8 mouse cellular contexts compared by ENCODE assay signal in the genomic region with DNA sequence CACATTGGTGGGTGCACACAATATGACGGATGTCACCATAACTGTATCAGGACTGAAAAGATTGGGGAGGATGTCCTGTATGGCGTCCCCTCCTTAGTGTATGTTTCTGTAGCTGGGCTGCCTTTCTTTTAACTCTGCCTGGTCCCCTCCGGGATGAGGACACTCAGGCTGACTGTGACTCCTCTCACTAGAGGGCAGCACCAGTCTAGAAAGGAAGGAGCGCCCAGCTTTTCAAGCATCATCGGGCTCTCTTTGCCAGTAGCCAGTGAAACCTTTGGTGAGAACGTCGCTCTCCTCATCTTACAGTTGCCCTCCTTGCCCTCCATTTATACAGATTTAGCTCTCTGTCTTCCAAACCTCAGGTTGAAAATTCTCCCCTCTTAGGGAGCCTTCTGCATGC.
DNase-seq lines count a peak whose midpoint lies in the region; ATAC-seq and TF ChIP-seq lines count a peak whose summit lies in the region.

No protein-coding gene starts in this region.

- peak; percentile 31 for DNase-seq in CD4-positive, CD25-positive, alpha-beta regulatory T cell, adult 2 months (ENCODE audit: low read depth, low spot score)
- peak; percentile 42 for DNase-seq in thymus, adult 2 months
- DNase-seq in thymus, adult 18-20 months: no peak
- peak; percentile 47 to 67 for DNase-seq in frontal cortex, postnatal 36 days (ENCODE audit: low spot score in 2 of 2)
- peak; percentile 34 to 63 for DNase-seq in layer of hippocampus, postnatal 25 days (ENCODE audit: extremely low spot score in 1 of 2, low spot score in 1 of 2)
- peak; percentile 85 for DNase-seq in midbrain, postnatal 0 days (ENCODE audit: low spot score)
- DNase-seq in spleen, postnatal 14 days (ENCODE audit: low spot score in 2 of 2): no peak

- no peaks in the 10 kb centered on the region for H3K36me3 ChIP-seq in thymus, adult 2 months (ENCODE audit: control insufficient read depth, insufficient read depth, low read length)
- no peaks in the 10 kb centered on the region for H3K36me3 ChIP-seq in midbrain, postnatal 0 days (ENCODE audit: insufficient read depth, low read length)

- ATAC-seq in CD4-positive, CD25-positive, alpha-beta regulatory T cell, adult 4 months: no peak
- ATAC-seq in midbrain, postnatal 0 days (ENCODE audit: low FRiP score): no peak

- 0 out of 2 replicates have a peak, but pooled peaks cover 2% of the 10 kb centered on the region for H3K4me1 ChIP-seq in thymus, adult 2 months (replicated peaks; ENCODE audit: control insufficient read depth, insufficient read depth, low read length)
- peaks cover 10% of the 10 kb centered on the region; the same call in 1 of the 2 replicates for H3K4me1 ChIP-seq in midbrain, postnatal 0 days (ENCODE audit: insufficient read depth, low read length)

- H3K27ac ChIP-seq in thymus, adult 2 months (ENCODE audit: control insufficient read depth, insufficient read depth, low read length): no peak overlapping the region
- no peak overlapping the region for H3K27ac ChIP-seq in midbrain, postnatal 0 days (ENCODE audit: low read depth, low read length)

- H3K27me3 ChIP-seq in thymus, adult 2 months (ENCODE audit: control insufficient read depth, insufficient read depth, low read length): no peaks in the 10 kb centered on the region
- no peaks in the 10 kb centered on the region for H3K27me3 ChIP-seq in midbrain, postnatal 0 days (ENCODE audit: insufficient read depth, low read length)

- TF ChIP-seq CTCF in thymus, adult 2 months (IDR thresholded peaks at IDR 0.05; ENCODE audit: borderline replicate concordance, control insufficient read depth, extremely low read depth, insufficient read depth, low read length, poor library complexity): no peak
- peak; percentile 82 for TF ChIP-seq CTCF in midbrain, postnatal 0 days (IDR thresholded peaks at IDR 0.05)

- H3K9ac ChIP-seq in midbrain, postnatal 0 days (replicated peaks; ENCODE audit: low read length, poor library complexity, severe bottlenecking): no peak overlapping the region

- WGBS in thymus, adult 2 months: 70% methylated on average over 7 of the region's 7 CpGs
- WGBS in midbrain, postnatal 0 days: 25% methylated on average over 7 of the region's 7 CpGs

- no peak overlapping the region for H3K4me3 ChIP-seq in thymus, adult 2 months (ENCODE audit: control insufficient read depth, insufficient read depth, low read length)
- no peak overlapping the region for H3K4me3 ChIP-seq in midbrain, postnatal 0 days (ENCODE audit: low read depth, low read length)

- no peak for TF ChIP-seq POLR2A in thymus, adult 2 months (IDR thresholded peaks at IDR 0.05; ENCODE audit: control insufficient read depth, extremely low read depth, insufficient read depth, low read length, poor library complexity)

- no peak overlapping the region for H3K4me2 ChIP-seq in midbrain, postnatal 0 days (ENCODE audit: low read depth, low read length, poor library complexity, severe bottlenecking)

- H3K9me3 ChIP-seq in midbrain, postnatal 0 days (ENCODE audit: low read length): no peaks in the 10 kb centered on the region

Comparison
In these comparisons a context has a peak if more than half of its experiments do, and no peak if none do; other contexts are left out.
1. DNase-seq: peak in CD4-positive, CD25-positive, alpha-beta regulatory T cell, adult 2 months (single experiment), thymus, adult 2 months (single experiment), frontal cortex, postnatal 36 days (2 of 2), layer of hippocampus, postnatal 25 days (2 of 2) and midbrain, postnatal 0 days (single experiment); none in thymus, adult 18-20 months (0 of 2) and spleen, postnatal 14 days (0 of 2).